Mouse (Mus musculus) megakaryocyte, adult 5-6 weeks (primary cell): ENCODE data around the gene Olfr1040. TPM values are rescaled to one million over a fixed set of nuclear protein-coding genes. Genes with fewer than 3 reads are reported as not detected.
A peak's percentile ranks its signal among the peaks of the same experiment; 100 is the strongest.

Experiments
- ATAC-seq: 2 replicates; pipeline ENCODE4 v1.8.0; 2016; ENCODE audit warnings: mild to moderate bottlenecking, inconsistent platforms; ENCODE audit not compliant: poor library complexity, severe bottlenecking
- total RNA-seq, 2 experiments: library from RNA; stranded (forward) in 1 of 2; stranded (reverse) in 1 of 2; fragments of 153-499, 151-499 nt in 1 of 2; fragments of 221-1000, 200-1000 nt in 1 of 2; gene quantifications; 2 replicates each; pipeline versions ENCODE4 v1.2.3 to v1.2.4; 2015 to 2017

Gene Olfr1040
- not detected in 2 replicates for total RNA-seq (2015)
- total RNA-seq (2017): not detected in 2 replicates

GRCm38 (mm10) chr2:86146632-86147031 lies at the start of gene Olfr1040:
Olfr1040 (minus strand) TSS chr2:86146732.
- ATAC-seq: no peak

- ATAC-seq: peak; percentile 87
These were observed 49.3 kb upstream of the Olfr1040 start for GRCm38 (mm10) chr2:86195863-86196262.

DNA sequence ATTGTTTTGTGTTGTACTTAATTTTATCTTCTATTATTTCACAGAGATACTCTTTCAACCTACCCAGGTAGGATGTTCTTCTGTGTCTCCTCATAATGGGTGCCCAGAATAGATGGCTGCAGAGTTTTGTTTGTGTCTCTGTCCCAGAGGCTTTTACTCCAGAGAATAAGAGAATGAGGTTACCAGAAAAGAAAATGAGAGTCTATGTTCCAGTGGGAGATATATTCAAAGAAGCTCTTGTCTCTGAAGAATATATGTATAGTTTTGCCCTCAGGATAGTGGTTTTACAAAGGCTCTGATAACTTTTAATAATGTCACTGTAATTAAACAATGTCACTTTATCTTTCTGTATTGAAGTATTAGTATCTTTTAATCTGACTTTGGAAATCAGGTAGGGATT lies 39.1 kb upstream of the Olfr1040 start, which contains the start of gene Olfr52:
Gene Olfr52 (minus strand): TSS at position 101 of the 400 bp plus-strand sequence.
- ATAC-seq: no peak

GRCm38 (mm10) chr2:86179950-86180349 lies 33.4 kb upstream of the Olfr1040 start:
- ATAC-seq: no peak

- no peak for ATAC-seq
These were observed 31.2 kb upstream of the Olfr1040 start, which contains the start of gene Olfr1044 for GRCm38 (mm10) chr2:86177720-86178119. Olfr1044 (minus strand) TSS chr2:86177820.

- ATAC-seq: peak; percentile 88
These were observed 28.9 kb upstream of the Olfr1040 start for GRCm38 (mm10) chr2:86175422-86175821.

DNA sequence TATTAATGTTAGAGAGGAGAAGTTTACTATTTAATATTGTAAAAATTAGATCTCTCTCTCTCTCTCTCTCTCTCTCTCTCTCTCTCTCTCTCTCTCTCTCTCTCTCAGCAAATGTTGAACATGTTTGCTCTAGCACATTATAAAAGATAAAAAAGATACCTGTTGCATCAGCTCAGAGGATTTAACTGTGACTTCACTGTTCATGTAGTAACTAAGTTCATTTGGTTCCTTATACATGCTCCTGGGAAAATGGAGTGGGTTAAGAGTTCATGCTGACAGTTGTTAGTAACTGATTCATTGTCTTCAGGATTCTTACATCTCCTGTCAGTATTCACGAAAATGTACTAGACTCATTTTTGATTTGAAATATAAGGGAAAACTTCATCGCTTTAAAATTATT lies 20.9 kb upstream of the Olfr1040 start, which contains the start of gene Olfr1043:
Gene Olfr1043 (minus strand): TSS at position 101 of the 400 bp plus-strand sequence.
- no peak for ATAC-seq

DNA sequence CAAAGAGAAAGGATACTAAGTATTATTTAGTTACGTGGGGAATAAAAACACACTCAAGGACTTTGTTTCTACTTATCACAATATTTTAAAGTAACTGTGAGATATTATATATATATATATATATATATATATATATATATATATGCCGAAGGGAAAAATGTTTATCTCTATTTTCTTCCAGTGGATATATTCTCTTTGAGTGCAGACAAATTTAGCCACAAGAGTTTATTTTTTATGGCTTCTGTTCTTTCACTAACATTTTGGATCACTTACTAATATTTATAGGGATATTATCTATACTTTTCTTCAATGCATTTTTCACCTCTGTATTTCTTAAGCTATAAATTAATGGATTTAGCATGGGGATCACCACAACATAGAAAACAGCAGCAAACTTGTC lies 15.2 kb upstream of the Olfr1040 start, which contains the start of gene Olfr1042:
Gene Olfr1042 (minus strand): TSS at position 101 of the 400 bp plus-strand sequence.
- ATAC-seq: no peak

GRCm38 (mm10) chr2:86135828-86136227 lies 10.7 kb downstream of the Olfr1040 start, which contains the start of gene Olfr1039:
Olfr1039 (minus strand) TSS chr2:86135928.
- no peak for ATAC-seq

Other genes with a start within 250 kb of the Olfr1040 start
- gene Olfr1024, start 241.7 kb downstream of the Olfr1040 start, total RNA-seq (2015): not detected in 2 replicates
- not detected in 2 replicates for gene Olfr1024, start 241.7 kb downstream of the Olfr1040 start, total RNA-seq (2017)
- not detected in 2 replicates for gene Olfr1025-ps1, start 231.5 kb downstream of the Olfr1040 start, total RNA-seq (2015)
- gene Olfr1025-ps1, start 231.5 kb downstream of the Olfr1040 start, total RNA-seq (2017): not detected in 2 replicates
- not detected in 2 replicates for gene Olfr1026, start 225.2 kb downstream of the Olfr1040 start, total RNA-seq (2015)
- not detected in 2 replicates for gene Olfr1026, start 225.2 kb downstream of the Olfr1040 start, total RNA-seq (2017)
- gene Olfr1028, start 196.3 kb downstream of the Olfr1040 start, total RNA-seq (2015): not detected in 2 replicates
- gene Olfr1028, start 196.3 kb downstream of the Olfr1040 start, total RNA-seq (2017): not detected in 2 replicates
- gene Olfr1029, start 172.8 kb downstream of the Olfr1040 start, total RNA-seq (2015): 0.57 TPM in 1 of 2 replicates, not detected in the other
- gene Olfr1029, start 172.8 kb downstream of the Olfr1040 start, total RNA-seq (2017): not detected in 2 replicates
- not detected in 2 replicates for gene Olfr1030, start 167.5 kb downstream of the Olfr1040 start, total RNA-seq (2015)
- gene Olfr1030, start 167.5 kb downstream of the Olfr1040 start, total RNA-seq (2017): not detected in 2 replicates
- gene Olfr1031, start 156.4 kb downstream of the Olfr1040 start, total RNA-seq (2015): not detected in 2 replicates
- not detected in 2 replicates for gene Olfr1031, start 156.4 kb downstream of the Olfr1040 start, total RNA-seq (2017)
- gene Olfr1032, start 141.2 kb downstream of the Olfr1040 start, total RNA-seq (2015): not detected in 2 replicates
- not detected in 2 replicates for gene Olfr1032, start 141.2 kb downstream of the Olfr1040 start, total RNA-seq (2017)
- gene Olfr1033, start 126.1 kb downstream of the Olfr1040 start, total RNA-seq (2015): 0.09 and 0.45 TPM in 2 replicates
- gene Olfr1033, start 126.1 kb downstream of the Olfr1040 start, total RNA-seq (2017): 0.07 TPM in 1 of 2 replicates, not detected in the other
- gene Olfr1034, start 100.9 kb downstream of the Olfr1040 start, total RNA-seq (2015): not detected in 2 replicates
- not detected in 2 replicates for gene Olfr1034, start 100.9 kb downstream of the Olfr1040 start, total RNA-seq (2017)
- gene Olfr1036, start 72.7 kb downstream of the Olfr1040 start, total RNA-seq (2015): not detected in 2 replicates
- gene Olfr1036, start 72.7 kb downstream of the Olfr1040 start, total RNA-seq (2017): not detected in 2 replicates
- not detected in 2 replicates for gene Olfr1037, start 59.3 kb downstream of the Olfr1040 start, total RNA-seq (2015)
- gene Olfr1037, start 59.3 kb downstream of the Olfr1040 start, total RNA-seq (2017): not detected in 2 replicates
- not detected in 2 replicates for gene Olfr1039, start 10.8 kb downstream of the Olfr1040 start, total RNA-seq (2015)
- gene Olfr1039, start 10.8 kb downstream of the Olfr1040 start, total RNA-seq (2017): not detected in 2 replicates
- not detected in 2 replicates for gene Olfr1042, start 15.1 kb upstream of the Olfr1040 start, total RNA-seq (2015)
- gene Olfr1042, start 15.1 kb upstream of the Olfr1040 start, total RNA-seq (2017): not detected in 2 replicates
- gene Olfr1043, start 20.8 kb upstream of the Olfr1040 start, total RNA-seq (2015): not detected in 2 replicates
- gene Olfr1043, start 20.8 kb upstream of the Olfr1040 start, total RNA-seq (2017): not detected in 2 replicates
- gene Olfr1044, start 31.1 kb upstream of the Olfr1040 start, total RNA-seq (2015): not detected in 2 replicates
- gene Olfr1044, start 31.1 kb upstream of the Olfr1040 start, total RNA-seq (2017): not detected in 2 replicates
- not detected in 2 replicates for gene Olfr52, start 39.0 kb upstream of the Olfr1040 start, total RNA-seq (2015)
- not detected in 2 replicates for gene Olfr52, start 39.0 kb upstream of the Olfr1040 start, total RNA-seq (2017)
- gene Olfr1045, start 56.3 kb upstream of the Olfr1040 start, total RNA-seq (2015): not detected in 2 replicates
- not detected in 2 replicates for gene Olfr1045, start 56.3 kb upstream of the Olfr1040 start, total RNA-seq (2017)
- not detected in 2 replicates for gene Olfr1046, start 72.6 kb upstream of the Olfr1040 start, total RNA-seq (2015)
- gene Olfr1046, start 72.6 kb upstream of the Olfr1040 start, total RNA-seq (2017): not detected in 2 replicates
- not detected in 2 replicates for gene Olfr1047, start 84.7 kb upstream of the Olfr1040 start, total RNA-seq (2015)
- not detected in 2 replicates for gene Olfr1047, start 84.7 kb upstream of the Olfr1040 start, total RNA-seq (2017)
- gene Olfr1048, start 93.6 kb upstream of the Olfr1040 start, total RNA-seq (2015): not detected in 2 replicates
- not detected in 2 replicates for gene Olfr1048, start 93.6 kb upstream of the Olfr1040 start, total RNA-seq (2017)
- gene Olfr1049, start 111.6 kb upstream of the Olfr1040 start, total RNA-seq (2015): not detected in 2 replicates
- gene Olfr1049, start 111.6 kb upstream of the Olfr1040 start, total RNA-seq (2017): 0.37 TPM in 1 of 2 replicates, not detected in the other
- gene Olfr1051, start 132.4 kb upstream of the Olfr1040 start, total RNA-seq (2015): not detected in 2 replicates
- gene Olfr1051, start 132.4 kb upstream of the Olfr1040 start, total RNA-seq (2017): not detected in 2 replicates
- gene Olfr1052, start 145.7 kb upstream of the Olfr1040 start, total RNA-seq (2015): not detected in 2 replicates
- gene Olfr1052, start 145.7 kb upstream of the Olfr1040 start, total RNA-seq (2017): not detected in 2 replicates
- not detected in 2 replicates for gene Olfr1053, start 168.6 kb upstream of the Olfr1040 start, total RNA-seq (2015)
- not detected in 2 replicates for gene Olfr1053, start 168.6 kb upstream of the Olfr1040 start, total RNA-seq (2017)
- not detected in 2 replicates for gene Olfr1054, start 188.7 kb upstream of the Olfr1040 start, total RNA-seq (2015)
- not detected in 2 replicates for gene Olfr1054, start 188.7 kb upstream of the Olfr1040 start, total RNA-seq (2017)
- gene Olfr1055, start 203.6 kb upstream of the Olfr1040 start, total RNA-seq (2015): not detected in 2 replicates
- not detected in 2 replicates for gene Olfr1055, start 203.6 kb upstream of the Olfr1040 start, total RNA-seq (2017)
- not detected in 2 replicates for gene Olfr1056, start 215.7 kb upstream of the Olfr1040 start, total RNA-seq (2015)
- gene Olfr1056, start 215.7 kb upstream of the Olfr1040 start, total RNA-seq (2017): not detected in 2 replicates
- gene Olfr1057, start 231.7 kb upstream of the Olfr1040 start, total RNA-seq (2015): not detected in 2 replicates
- gene Olfr1057, start 231.7 kb upstream of the Olfr1040 start, total RNA-seq (2017): not detected in 2 replicates
- not detected in 2 replicates for gene Olfr1058, start 241.8 kb upstream of the Olfr1040 start, total RNA-seq (2015)
- not detected in 2 replicates for gene Olfr1058, start 241.8 kb upstream of the Olfr1040 start, total RNA-seq (2017)